Mouse (Mus musculus) bone marrow, adult 2 months (tissue): ENCODE measurements around the gene Phlda2.

Experiments
- CTCF ChIP-seq: fragments of 200-500 bp; IDR thresholded peaks from 2 replicates; pipeline ENCODE4 v1.5.1; 2011; ENCODE audit warnings: low read length, control low read depth; ENCODE audit not compliant: control insufficient read depth, insufficient read depth
- POLR2A ChIP-seq: fragments of 200-500 bp; IDR thresholded peaks from 2 replicates; pipeline ENCODE4 v1.6.1; 2011; ENCODE audit warnings: low read depth, mild to moderate bottlenecking, control low read depth, low read length, borderline replicate concordance; ENCODE audit not compliant: control insufficient read depth

GRCm38 (mm10) chr7:143513763-143514415, 10.9 kb upstream of the Phlda2 start:
- TF ChIP-seq POLR2A (no peak), CTCF (no peak)
